Mouse (Mus musculus) limb, embryonic 12.5 days (tissue): ENCODE measurements around the gene Smim24. TPM values are rescaled to one million over a fixed set of nuclear protein-coding genes. Genes with fewer than 3 reads are reported as not detected.

Source experiments
- ATAC-seq: fragments of 200-750 bp; cut with Nextera tagmentation; 2 replicates; pipeline ENCODE4 v1.8.0; 2017; ENCODE audit warnings: low read depth, moderate TSS enrichment; ENCODE audit not compliant: insufficient number of reproducible peaks, insufficient read depth, low FRiP score, low TSS enrichment
- H3K27ac ChIP-seq: fragments of 300-500 bp; sonication (generic); 2 replicates; pipeline ENCODE4 v1.5.1; 2016; ENCODE audit warnings: mild to moderate bottlenecking, moderate library complexity
- H3K27me3 ChIP-seq: fragments of 300-500 bp; sonication (generic); 2 replicates; pipeline ENCODE4 v1.6.1; 2016; ENCODE audit warnings: mild to moderate bottlenecking, moderate library complexity
- H3K36me3 ChIP-seq: fragments of 300-500 bp; sonication (generic); 2 replicates; pipeline ENCODE4 v1.6.1; 2016; ENCODE audit warnings: mild to moderate bottlenecking, moderate library complexity
- H3K4me1 ChIP-seq: fragments of 300-500 bp; sonication (generic); replicated peaks from 2 replicates; pipeline ENCODE4 v1.6.1; 2016
- H3K4me2 ChIP-seq: fragments of 300-500 bp; sonication (generic); 2 replicates; pipeline ENCODE4 v1.6.1; 2016; ENCODE audit warnings: mild to moderate bottlenecking, moderate library complexity
- H3K4me3 ChIP-seq: fragments of 300-500 bp; sonication (generic); replicated peaks from 2 replicates; pipeline ENCODE4 v1.5.1; 2016; ENCODE audit warnings: mild to moderate bottlenecking
- H3K9ac ChIP-seq: fragments of 300-500 bp; sonication (generic); replicated peaks from 2 replicates; pipeline ENCODE4 v1.6.1; 2016; ENCODE audit warnings: mild to moderate bottlenecking, moderate library complexity
- H3K9me3 ChIP-seq: fragments of 300-500 bp; sonication (generic); 2 replicates; pipeline ENCODE4 v1.6.1; 2016; ENCODE audit warnings: mild to moderate bottlenecking, moderate library complexity
- WGBS: fragments of 180-500 bp; shearing (Covaris S2); methylation state at CpG from one replicate; pipeline ENCODE4 v1.1.7; 2016; 5-methylcytosine and 5-hydroxymethylcytosine counted together
- polyA plus RNA-seq: library from polyadenylated mRNA; unstranded; fragments of >200 nt; fragmentation: Nextera tagmentation; extraction: Ambion mirVana; gene quantifications from 2 replicates; pipeline ENCODE4 v1.2.1, GENCODE M21; 2016

Smim24 gene
- polyA plus RNA-seq, 1 experiment from 2014 or later = 2.9 TPM

DNA sequence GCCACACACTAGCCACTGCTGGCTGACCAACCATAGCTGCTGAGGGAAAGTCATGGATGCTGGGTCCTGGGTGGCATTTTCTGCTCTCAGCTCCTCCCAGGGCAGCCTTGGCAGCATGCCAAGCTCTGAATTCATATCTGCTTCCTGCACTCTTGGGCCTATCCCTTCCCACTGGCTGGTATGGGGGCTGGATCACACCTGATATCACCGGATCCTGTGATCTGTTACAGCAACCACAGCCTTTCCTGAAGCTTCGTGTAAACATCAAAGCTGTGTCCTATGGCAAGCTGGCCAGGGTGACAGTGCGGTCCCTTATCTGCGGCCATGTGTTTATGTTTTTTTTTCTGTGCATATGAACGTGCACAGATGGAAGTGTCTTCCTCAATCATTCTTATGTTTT lies 10.8 kb upstream of the Smim24 start:
- H3K9ac ChIP-seq = no peak overlapping the region
- no peaks in the 10 kb centered on the region for H3K9me3 ChIP-seq
- H3K4me2 ChIP-seq = no peak overlapping the region
- peaks cover 21% of the 10 kb centered on the region for H3K4me1 ChIP-seq
- 0 out of 2 replicates have a peak overlapping the region, but pooled peaks have one; percentile 7 for H3K27ac ChIP-seq
- H3K4me3 ChIP-seq = no peak overlapping the region
- 88% methylated on average over 5 of the region's 5 CpGs for WGBS
- ATAC-seq = no peak
- no peaks in the 10 kb centered on the region for H3K27me3 ChIP-seq
- H3K36me3 ChIP-seq = peaks cover 16% of the 10 kb centered on the region

DNA sequence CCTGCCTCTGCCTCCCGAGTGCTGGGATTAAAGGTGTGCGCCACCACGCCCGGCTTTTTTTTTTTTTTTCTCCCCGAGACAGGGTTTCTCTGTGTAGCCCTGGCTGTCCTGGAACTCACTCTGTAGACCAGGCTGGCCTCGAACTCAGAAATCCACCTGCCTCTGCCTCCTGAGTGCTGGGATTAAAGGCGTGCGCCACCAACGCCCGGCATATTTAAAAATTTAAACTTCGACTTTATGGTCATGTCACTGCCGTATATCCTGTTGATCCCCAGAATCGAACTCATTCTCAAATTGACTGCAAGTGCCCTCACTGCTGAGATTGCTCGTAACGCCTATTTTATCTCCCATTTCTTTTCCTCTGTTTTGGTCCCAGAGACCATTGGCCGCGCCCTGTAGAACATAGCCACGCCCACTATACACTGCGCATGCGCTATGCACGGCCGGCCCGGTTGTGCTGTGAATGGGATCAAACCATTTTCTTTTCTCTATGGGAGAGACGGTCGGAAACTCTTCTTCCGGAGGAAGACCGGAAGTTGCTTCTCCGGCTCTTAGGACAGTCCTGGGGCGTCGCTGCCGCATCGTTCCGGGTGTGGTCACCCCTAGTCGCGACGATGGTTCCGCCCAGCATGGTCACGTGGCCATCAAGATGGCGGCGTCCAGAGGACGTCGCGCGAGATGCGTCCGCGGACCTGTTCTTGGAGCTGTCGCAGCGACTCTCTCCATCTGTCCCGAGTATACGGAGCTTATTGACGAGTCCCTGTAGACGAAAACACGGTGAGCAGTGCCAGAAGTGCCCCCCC lies 8.8 kb upstream of the Smim24 start, which contains the start of the genes Dohh and Gm48551:
TSS of gene Dohh (plus strand) at position 627 of the 803 bp plus-strand sequence.
TSS of gene Gm48551 (plus strand) at position 665 of the 803 bp plus-strand sequence.
- H3K27ac ChIP-seq = peak within 1 kb of the TSS; percentile 79
- H3K36me3 ChIP-seq = peaks cover 35% of the 10 kb centered on the region
- peak; percentile 90 for ATAC-seq
- H3K4me2 ChIP-seq = peak within 1 kb of the TSS; percentile 84
- no peaks in the 10 kb centered on the region for H3K9me3 ChIP-seq
- H3K4me3 ChIP-seq = peak within 1 kb of the TSS; percentile 92
- H3K4me1 ChIP-seq = peaks cover 16% of the 10 kb centered on the region
- 8% methylated on average over 54 of the region's 54 CpGs for WGBS
- peak within 1 kb of the TSS; percentile 85 for H3K9ac ChIP-seq
- H3K27me3 ChIP-seq = no peaks in the 10 kb centered on the region

DNA sequence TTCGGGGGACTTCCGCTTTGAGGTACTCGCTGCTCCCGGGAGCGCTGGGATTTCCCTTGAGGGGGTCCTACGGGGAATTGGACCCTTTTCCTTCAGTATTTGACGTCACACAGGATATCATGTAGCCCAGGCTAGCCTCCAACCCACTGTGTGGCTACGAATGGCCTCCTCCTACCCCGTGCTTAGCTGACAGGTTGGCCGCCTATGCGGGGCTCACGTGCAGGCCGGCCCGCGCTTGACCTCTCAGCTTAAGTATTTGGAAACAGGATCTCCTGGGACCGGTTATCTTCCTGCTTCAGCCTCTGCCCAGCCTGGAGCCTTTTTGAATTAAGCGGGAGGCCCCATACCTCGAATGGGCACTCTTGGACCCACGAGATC lies 8.3 kb upstream of the Smim24 start:
- peak overlapping the region; percentile 85 for H3K9ac ChIP-seq
- peaks cover 13% of the 10 kb centered on the region for H3K4me1 ChIP-seq
- peak overlapping the region; percentile 92 for H3K4me3 ChIP-seq
- WGBS = under 1% methylated on average over 19 of the region's 19 CpGs
- no peaks in the 10 kb centered on the region for H3K9me3 ChIP-seq
- no peak; the same call in 1 of the 2 replicates for ATAC-seq
- H3K4me2 ChIP-seq = peak overlapping the region; percentile 84
- H3K27ac ChIP-seq = peak overlapping the region; percentile 79
- no peaks in the 10 kb centered on the region for H3K27me3 ChIP-seq
- H3K36me3 ChIP-seq = peaks cover 41% of the 10 kb centered on the region

DNA sequence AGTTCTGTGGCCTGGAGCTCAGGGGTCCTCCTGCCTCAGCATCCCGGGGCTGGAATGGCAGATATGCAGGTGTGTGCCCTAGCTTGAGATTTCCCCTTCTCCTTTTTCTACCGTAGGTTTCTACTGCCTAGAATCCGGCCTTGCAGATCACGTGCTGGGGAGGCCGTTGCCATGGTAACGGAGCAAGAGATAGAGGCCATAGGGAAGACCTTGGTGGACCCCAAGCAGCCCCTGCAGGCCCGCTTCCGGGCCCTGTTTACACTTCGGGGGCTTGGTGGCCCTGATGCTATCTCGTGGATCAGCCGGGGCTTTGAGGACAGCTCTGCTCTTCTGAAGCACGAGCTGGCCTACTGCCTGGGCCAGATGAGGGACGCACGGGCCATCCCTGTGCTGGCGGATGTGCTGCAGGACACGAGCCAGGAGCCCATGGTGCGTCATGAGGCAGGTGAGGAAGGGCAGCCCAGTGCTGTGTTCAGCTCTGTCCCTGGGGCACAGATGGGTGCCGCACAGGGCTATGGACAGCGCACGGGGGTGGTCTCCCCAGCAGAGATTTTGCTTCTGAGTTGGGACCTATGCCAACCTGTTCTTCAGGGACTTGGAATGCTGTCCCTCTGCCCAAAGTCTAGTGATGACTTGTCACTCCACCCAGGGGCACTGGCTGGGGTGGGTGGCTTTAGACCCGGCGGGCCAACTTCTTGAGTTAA lies 7.1 kb upstream of the Smim24 start:
- H3K9ac ChIP-seq = no peak overlapping the region

DNA sequence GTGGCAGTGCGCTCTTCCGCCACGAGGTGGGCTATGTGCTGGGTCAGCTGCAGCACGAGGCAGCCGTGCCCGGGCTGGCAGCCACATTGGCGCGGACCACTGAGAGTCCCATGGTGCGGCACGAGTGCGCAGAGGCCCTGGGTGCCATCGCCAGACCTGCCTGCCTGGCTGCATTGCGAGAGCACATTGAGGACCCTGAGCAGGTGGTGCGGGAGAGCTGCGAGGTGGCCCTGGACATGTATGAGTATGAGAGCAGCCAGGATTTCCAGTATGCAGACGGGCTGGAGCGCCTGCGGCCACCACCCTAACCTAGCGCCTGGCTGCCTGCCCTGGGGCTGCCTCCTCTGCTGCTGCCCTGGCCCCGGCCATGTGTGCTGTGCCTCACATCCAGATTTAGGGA lies 5.1 kb upstream of the Smim24 start:
- H3K27me3 ChIP-seq = no peaks in the 10 kb centered on the region
- no peak overlapping the region; the same call in 1 of the 2 replicates for H3K4me3 ChIP-seq
- H3K4me2 ChIP-seq = no peak overlapping the region
- H3K9me3 ChIP-seq = no peaks in the 10 kb centered on the region
- H3K4me1 ChIP-seq = peaks cover 22% of the 10 kb centered on the region
- 92% methylated on average over 20 of the region's 20 CpGs for WGBS
- no peak overlapping the region for H3K27ac ChIP-seq
- H3K9ac ChIP-seq = no peak overlapping the region
- ATAC-seq = no peak
- H3K36me3 ChIP-seq = peaks cover 50% of the 10 kb centered on the region

More for the DNA sequence above, 7.1 kb upstream of the Smim24 start:
- WGBS = 85% methylated on average over 22 of the region's 22 CpGs
- ATAC-seq = no peak
- H3K36me3 ChIP-seq = peaks cover 46% of the 10 kb centered on the region
- peak overlapping the region; percentile 92 for H3K4me3 ChIP-seq
- no peaks in the 10 kb centered on the region for H3K27me3 ChIP-seq
- no peak overlapping the region for H3K27ac ChIP-seq
- H3K9me3 ChIP-seq = no peaks in the 10 kb centered on the region
- peaks cover 18% of the 10 kb centered on the region for H3K4me1 ChIP-seq
- peak overlapping the region; percentile 84 for H3K4me2 ChIP-seq

DNA sequence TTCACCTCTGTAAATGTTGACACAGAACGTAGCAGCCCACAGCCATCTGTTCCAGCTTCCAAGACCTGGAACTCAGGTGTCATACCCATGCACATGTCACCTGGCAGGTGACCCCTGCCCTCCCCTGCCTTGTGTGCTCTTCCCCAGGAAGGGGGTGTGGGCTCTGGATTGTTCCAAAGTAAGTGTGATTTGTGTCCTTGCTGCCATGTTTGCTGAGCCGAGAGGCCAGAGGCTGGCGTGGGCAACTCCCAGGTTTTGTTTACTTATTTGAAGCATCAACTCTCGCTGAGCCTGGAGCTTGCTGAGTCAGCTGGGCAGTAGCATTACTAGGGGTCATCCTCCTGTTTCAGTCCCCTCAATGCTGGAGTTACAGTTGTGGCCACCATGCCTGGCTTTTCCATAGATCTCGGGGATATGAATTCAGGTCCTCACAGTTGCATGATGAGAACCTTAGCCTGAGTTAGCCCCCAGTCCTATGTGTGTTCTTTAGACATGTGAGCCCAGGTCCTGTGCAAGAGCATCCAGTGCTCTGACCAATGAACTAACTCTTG lies 4.3 kb upstream of the Smim24 start, which contains the start of gene Gm48552:
TSS of gene Gm48552 (plus strand) at position 501 of the 551 bp plus-strand sequence.
- H3K27ac ChIP-seq = no peak within 1 kb of the TSS; the same call in 1 of the 2 replicates
- no peaks in the 10 kb centered on the region for H3K9me3 ChIP-seq
- ATAC-seq = no peak
- H3K4me3 ChIP-seq = no peak within 1 kb of the TSS; the same call in 1 of the 2 replicates
- H3K4me2 ChIP-seq = no peak within 1 kb of the TSS
- no peak within 1 kb of the TSS for H3K9ac ChIP-seq
- no peaks in the 10 kb centered on the region for H3K27me3 ChIP-seq
- WGBS = 82% methylated on average over 5 of the region's 5 CpGs
- H3K4me1 ChIP-seq = peaks cover 30% of the 10 kb centered on the region
- H3K36me3 ChIP-seq = peaks cover 50% of the 10 kb centered on the region

DNA sequence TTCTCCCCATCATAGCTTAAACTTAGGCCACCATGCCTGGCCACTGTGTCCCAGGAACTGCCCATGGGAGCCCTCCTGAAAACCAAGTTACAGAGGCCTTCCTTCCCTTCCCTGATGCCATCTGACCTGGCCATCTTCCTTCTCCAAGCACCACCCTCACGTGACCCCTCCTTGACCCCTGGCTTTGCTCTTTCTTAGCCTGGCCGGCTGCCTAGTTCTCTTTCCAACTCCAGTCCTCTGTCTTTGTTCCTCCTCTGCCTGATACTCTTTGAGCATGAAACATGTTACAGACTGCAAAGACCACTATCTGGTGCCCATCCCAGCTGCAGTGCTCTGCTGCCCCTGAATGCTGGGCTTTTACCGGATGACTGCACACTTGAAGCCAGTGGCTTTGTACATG lies 3.5 kb upstream of the Smim24 start:
- 66% methylated on average over 3 of the region's 3 CpGs for WGBS
- no peak overlapping the region for H3K9ac ChIP-seq

DNA sequence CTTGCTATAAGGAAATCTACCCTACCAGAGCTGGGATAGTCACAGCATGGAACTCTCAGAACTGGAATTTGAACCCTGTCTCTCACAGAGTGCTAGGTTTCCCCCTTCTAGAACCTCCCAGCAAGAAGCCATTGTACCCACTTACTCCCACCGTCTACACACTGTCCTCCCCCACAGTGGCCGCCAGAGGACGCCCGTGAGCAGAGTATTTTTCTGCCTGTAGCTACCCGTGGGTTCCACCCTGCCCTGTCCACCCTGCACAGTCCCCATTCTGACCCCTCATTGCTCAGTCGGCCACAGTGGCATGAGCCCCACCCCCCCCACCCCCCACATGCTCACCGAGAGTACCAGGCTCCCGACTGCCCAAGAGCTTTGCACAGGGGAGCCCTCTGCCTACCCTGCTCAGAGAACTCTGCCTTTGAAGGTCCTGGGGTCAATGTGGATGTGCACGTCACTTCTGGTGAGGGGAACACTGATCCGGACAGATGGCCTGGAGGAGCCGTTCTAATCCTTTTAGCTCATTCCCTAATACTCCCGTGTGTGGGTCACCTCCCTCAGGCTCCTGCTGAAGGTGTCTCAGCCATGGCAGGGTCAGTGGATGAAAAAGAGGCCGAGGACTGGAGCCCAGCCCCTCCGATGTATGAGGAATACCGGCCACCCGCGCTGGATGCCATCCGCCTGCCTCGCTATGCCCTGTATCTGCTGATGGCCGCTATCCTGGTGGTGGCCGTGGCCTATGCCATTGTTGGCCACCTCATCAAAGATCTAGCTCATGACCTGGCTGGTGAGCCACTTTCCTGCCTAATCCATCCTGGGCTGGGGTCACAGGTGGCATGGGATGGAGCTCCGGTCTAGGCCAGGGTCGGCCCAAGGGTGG lies 2.8 kb upstream of the Smim24 start:
- no peak for ATAC-seq
- H3K4me3 ChIP-seq = no peak overlapping the region
- no peaks in the 10 kb centered on the region for H3K27me3 ChIP-seq
- H3K36me3 ChIP-seq = peaks cover 50% of the 10 kb centered on the region
- no peaks in the 10 kb centered on the region for H3K9me3 ChIP-seq
- H3K27ac ChIP-seq = no peak overlapping the region
- H3K4me2 ChIP-seq = no peak overlapping the region
- no peak overlapping the region for H3K9ac ChIP-seq
- peaks cover 30% of the 10 kb centered on the region for H3K4me1 ChIP-seq
- 63% methylated on average over 23 of the region's 23 CpGs for WGBS

More for the DNA sequence above, 3.5 kb upstream of the Smim24 start:
- no peaks in the 10 kb centered on the region for H3K27me3 ChIP-seq
- no peak overlapping the region; the same call in 1 of the 2 replicates for H3K27ac ChIP-seq
- no peak overlapping the region for H3K4me3 ChIP-seq
- no peak for ATAC-seq
- H3K4me2 ChIP-seq = no peak overlapping the region
- H3K9me3 ChIP-seq = no peaks in the 10 kb centered on the region
- H3K36me3 ChIP-seq = peaks cover 50% of the 10 kb centered on the region
- peaks cover 33% of the 10 kb centered on the region for H3K4me1 ChIP-seq

DNA sequence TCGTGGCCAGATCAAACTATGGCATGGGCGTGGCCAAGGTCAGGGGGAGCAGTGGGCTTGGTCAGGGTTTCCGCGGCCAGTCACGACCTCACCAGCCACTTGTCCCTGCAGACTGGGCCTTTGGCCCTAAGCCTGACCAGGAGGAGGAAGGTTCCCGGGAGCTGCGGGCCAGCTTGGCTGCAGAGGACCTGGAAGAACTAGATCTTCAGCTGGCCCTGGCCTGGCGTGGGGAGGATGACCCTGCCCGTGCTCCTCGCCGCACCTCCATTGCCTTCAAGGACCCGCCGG lies 2.2 kb upstream of the Smim24 start:
- H3K27ac ChIP-seq = no peak overlapping the region
- no peaks in the 10 kb centered on the region for H3K9me3 ChIP-seq
- peaks cover 24% of the 10 kb centered on the region for H3K4me1 ChIP-seq
- H3K27me3 ChIP-seq = no peaks in the 10 kb centered on the region
- peaks cover 48% of the 10 kb centered on the region for H3K36me3 ChIP-seq
- no peak overlapping the region for H3K4me2 ChIP-seq
- WGBS = 87% methylated on average over 13 of the region's 13 CpGs
- no peak for ATAC-seq
- H3K9ac ChIP-seq = no peak overlapping the region
- no peak overlapping the region for H3K4me3 ChIP-seq

DNA sequence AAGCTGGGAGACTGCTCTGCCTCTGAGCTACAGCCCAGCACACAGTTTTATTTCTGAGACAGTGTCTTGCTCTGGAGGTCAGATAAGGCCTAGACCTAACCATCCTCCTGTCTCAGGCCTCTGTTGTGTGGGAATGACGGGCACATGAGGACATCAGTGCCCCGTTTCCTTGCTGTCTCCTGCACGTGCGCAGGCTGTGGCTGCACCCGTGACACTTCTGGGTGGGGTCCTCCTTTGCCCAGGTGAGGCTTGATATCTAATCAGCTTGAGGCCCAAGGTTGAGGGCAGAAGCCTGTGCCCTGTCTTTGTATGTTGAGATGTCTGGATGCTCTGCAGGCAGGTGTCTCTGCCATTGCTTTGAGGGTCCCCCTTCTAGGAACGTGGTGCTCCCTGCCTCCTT lies 581 bp upstream of the Smim24 start:
- no peak overlapping the region for H3K4me3 ChIP-seq
- H3K27me3 ChIP-seq = no peaks in the 10 kb centered on the region
- no peak for ATAC-seq
- H3K9me3 ChIP-seq = no peaks in the 10 kb centered on the region
- peaks cover 35% of the 10 kb centered on the region for H3K36me3 ChIP-seq
- 0 out of 2 replicates have a peak overlapping the region, but pooled peaks have one; percentile 56 for H3K9ac ChIP-seq
- WGBS = 86% methylated on average over 6 of the region's 6 CpGs
- H3K4me2 ChIP-seq = no peak overlapping the region
- no peak overlapping the region for H3K27ac ChIP-seq
- peaks cover 27% of the 10 kb centered on the region for H3K4me1 ChIP-seq
